Mouse (Mus musculus): ENCODE results near the gene Tulp4.

DNA sequence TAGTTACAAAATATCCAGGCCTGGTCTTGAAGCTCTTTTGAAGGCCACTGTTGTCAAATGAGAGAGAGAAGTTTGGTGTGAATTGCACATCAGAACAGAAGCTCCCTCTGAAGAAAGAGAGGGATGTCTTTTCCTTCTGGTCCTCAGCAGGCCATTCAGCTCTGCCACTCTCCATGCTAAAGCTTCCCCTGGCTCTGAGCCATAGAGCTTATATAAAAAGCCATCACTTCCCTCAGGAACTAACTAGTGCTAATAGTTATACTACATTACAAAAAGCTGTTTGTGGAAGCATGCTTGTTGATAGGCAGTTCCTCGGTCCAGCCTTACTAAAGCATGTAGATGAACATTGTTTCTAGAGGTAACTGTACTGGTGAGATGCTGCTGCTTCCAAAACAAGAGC is 89.2 kb downstream of the Tulp4 start:
- no peak for TF ChIP-seq POLR2A (IDR thresholded peaks at IDR 0.05; ENCODE audit: insufficient read length, low read depth)
- TF ChIP-seq POLR2AphosphoS2 (IDR thresholded peaks at IDR 0.05; ENCODE audit: insufficient read length, low read depth), result no peak
- TF ChIP-seq REST (IDR thresholded peaks at IDR 0.05; ENCODE audit: insufficient read depth, insufficient read length), result no peak
- TF ChIP-seq TCF12 (IDR thresholded peaks at IDR 0.05; ENCODE audit: insufficient read depth, poor library complexity, severe bottlenecking), result no peak
- no peak for TF ChIP-seq MYOG (IDR thresholded peaks at IDR 0.05; ENCODE audit: control insufficient read depth in 1 of 3, insufficient read depth in 1 of 3, insufficient read length in 2 of 3, low read depth in 2 of 3)
- no peak for TF ChIP-seq E2F4 (IDR thresholded peaks at IDR 0.05; ENCODE audit: insufficient read depth)
- no peak for TF ChIP-seq SRF (IDR thresholded peaks at IDR 0.05; ENCODE audit: control insufficient read depth, insufficient read length, low read depth)

Measured in myocyte (in vitro differentiated cells).